Mouse (Mus musculus): Measurements from ENCODE around the gene Gm21750. TPM values are rescaled to one million over a fixed set of nuclear protein-coding genes. Genes with fewer than 3 reads are reported as not detected.

Gm21750 gene
- polyA plus RNA-seq, 1 experiment from 2014 or later = not detected

DNA sequence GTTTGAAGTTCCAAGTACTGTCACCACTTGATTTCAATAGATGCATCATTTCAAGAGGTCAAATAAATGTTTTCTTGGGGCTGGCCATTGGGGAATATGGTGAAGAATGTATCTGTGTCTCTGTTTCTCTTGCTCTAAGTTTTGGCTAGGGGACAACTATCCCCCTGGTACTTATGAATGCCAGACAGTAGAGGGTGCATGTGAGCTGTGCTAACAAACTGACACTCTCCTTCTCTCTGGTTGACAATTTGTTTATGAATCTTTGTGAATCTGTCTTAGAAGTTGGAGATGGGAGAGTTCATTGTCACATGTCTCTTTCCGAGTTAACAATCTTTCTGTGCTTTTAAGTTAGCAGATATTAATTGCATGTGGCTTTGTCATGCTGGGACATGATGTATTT, 39.2 kb downstream of the Gm21750 start:
- no peak for ATAC-seq (ENCODE audit: low FRiP score)
- WGBS = 76% methylated on average over 1 of the region's 1 CpGs
- Histone ChIP-seq H3K27me3 (no peaks in the 10 kb centered on the region), H3K4me2 (no peak overlapping the region), H3K4me1 (replicated peaks) (no peaks in the 10 kb centered on the region), H3K9ac (no peak overlapping the region), H3K4me3 (no peak overlapping the region), H3K36me3 (no peaks in the 10 kb centered on the region), H3K9me3 (no peaks in the 10 kb centered on the region), H3K27ac (no peak overlapping the region)

- Histone ChIP-seq H3K4me1 (replicated peaks) (no peaks in the 10 kb centered on the region), H3K4me2 (no peak overlapping the region), H3K27ac (no peak overlapping the region), H3K9me3 (0 out of 2 replicates have a peak, but pooled peaks cover 4% of the 10 kb centered on the region), H3K36me3 (no peaks in the 10 kb centered on the region), H3K9ac (no peak overlapping the region), H3K4me3 (no peak overlapping the region), H3K27me3 (no peaks in the 10 kb centered on the region)
- no peak for ATAC-seq (ENCODE audit: low FRiP score)
- WGBS = 93% methylated on average over 9 of the region's 9 CpGs
These were observed 48.5 kb downstream of the Gm21750 start for GRCm38 (mm10) chr14:73709412-73710110.

Other genes starting within 250 kb of the Gm21750 start
- gene Med4, start 151.2 kb upstream of the Gm21750 start, polyA plus RNA-seq (2015; fragmentation: Nextera tagmentation; extraction: Ambion mirVana) = 86.8 and 88.7 TPM in 2 replicates
- 123 and 124 TPM in 2 replicates for gene Sucla2, start 135.9 kb upstream of the Gm21750 start, polyA plus RNA-seq (2015; fragmentation: Nextera tagmentation; extraction: Ambion mirVana)
- gene Nudt15, start 113.0 kb upstream of the Gm21750 start, polyA plus RNA-seq (2015; fragmentation: Nextera tagmentation; extraction: Ambion mirVana) = 11.1 and 12.0 TPM in 2 replicates